In the genomic region with DNA sequence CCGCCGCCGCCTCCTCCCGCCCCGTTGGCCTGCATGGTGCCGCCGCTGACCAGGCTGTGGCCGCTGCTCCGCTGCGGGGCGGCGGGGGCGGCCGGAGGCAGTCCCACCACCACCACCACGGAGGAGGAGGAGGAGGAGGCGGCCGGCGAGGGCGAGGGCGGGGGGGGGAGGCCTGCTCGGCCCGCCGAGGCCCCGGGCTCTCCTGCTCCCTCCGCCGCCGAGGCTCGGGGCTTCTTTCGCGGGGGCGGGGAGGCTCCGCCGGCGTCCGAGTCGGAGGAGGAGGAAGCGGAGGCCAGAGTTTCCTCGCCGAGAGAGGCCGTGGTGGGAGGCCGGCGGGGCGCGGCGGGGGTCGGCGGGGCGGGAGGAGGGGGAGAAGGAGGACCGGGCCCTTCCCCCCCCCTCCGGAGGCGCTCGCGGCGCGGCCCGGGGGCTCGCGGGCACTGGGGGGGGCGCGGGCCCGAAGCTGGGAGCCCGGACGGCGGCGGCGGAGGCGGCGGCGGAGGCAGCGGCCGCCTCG, we compare ENCODE assay signal across 7 mouse cellular contexts. TPM values are rescaled to one million over a fixed set of nuclear protein-coding genes. Genes with fewer than 3 reads are reported as not detected.
DNase-seq lines count a peak whose midpoint lies in the region; ATAC-seq and TF ChIP-seq lines count a peak whose summit lies in the region.

No protein-coding gene starts in this region.

- no peak for TF ChIP-seq CTCF in kidney, postnatal 0 days (IDR thresholded peaks at IDR 0.05; ENCODE audit: low read depth)

- no peak for DNase-seq in neural tube, embryonic 11.5 days (ENCODE audit: low spot score)
- DNase-seq in neural tube, embryonic 10.5 days (ENCODE audit: extremely low spot score, low spot score): no peak
- peak; percentile 37 for DNase-seq in T-cell, adult 2 months (ENCODE audit: low spot score)
- DNase-seq in kidney, postnatal 0 days (ENCODE audit: low spot score): peak; percentile 44
- no peak for DNase-seq in layer of hippocampus, postnatal 36 days

- peak; percentile 43 for ATAC-seq in neural tube, embryonic 11.5 days (ENCODE audit: insufficient read depth, low FRiP score, low TSS enrichment)
- peak; percentile 52 for ATAC-seq in forebrain, embryonic 13.5 days
- ATAC-seq in kidney, postnatal 0 days (replicated peaks; ENCODE audit: low FRiP score, low read depth): peak; percentile 30
- ATAC-seq in midbrain, embryonic 13.5 days: peak; percentile 44

- H3K4me2 ChIP-seq in neural tube, embryonic 11.5 days (ENCODE audit: low read depth): peak overlapping the region; percentile 90
- peak overlapping the region; percentile 89 for H3K4me2 ChIP-seq in forebrain, embryonic 13.5 days
- peak overlapping the region; percentile 89 for H3K4me2 ChIP-seq in kidney, postnatal 0 days (ENCODE audit: low read length)
- peak overlapping the region; percentile 77 for H3K4me2 ChIP-seq in midbrain, embryonic 13.5 days (replicated peaks)

- H3K4me3 ChIP-seq in neural tube, embryonic 11.5 days (ENCODE audit: low read depth, low read length): peak overlapping the region; percentile 100
- peak overlapping the region; percentile 99 for H3K4me3 ChIP-seq in forebrain, embryonic 13.5 days
- peak overlapping the region; percentile 100 for H3K4me3 ChIP-seq in kidney, postnatal 0 days (replicated peaks; ENCODE audit: low read depth, low read length)
- peak overlapping the region; percentile 73 for H3K4me3 ChIP-seq in midbrain, embryonic 13.5 days (replicated peaks)

- WGBS in neural tube, embryonic 11.5 days: 0% methylated on average over 1 of the region's 72 CpGs
- WGBS in forebrain, embryonic 13.5 days: 3% methylated on average over 20 of the region's 72 CpGs
- under 1% methylated on average over 19 of the region's 72 CpGs for WGBS in kidney, postnatal 0 days
- 0% methylated on average over 14 of the region's 72 CpGs for WGBS in midbrain, embryonic 13.5 days

- H3K9ac ChIP-seq in neural tube, embryonic 11.5 days (ENCODE audit: low read length): peak overlapping the region; percentile 94
- peak overlapping the region; percentile 98 for H3K9ac ChIP-seq in forebrain, embryonic 13.5 days
- H3K9ac ChIP-seq in kidney, postnatal 0 days (ENCODE audit: low read depth, low read length): peak overlapping the region; percentile 99
- peak overlapping the region; percentile 97 for H3K9ac ChIP-seq in midbrain, embryonic 13.5 days (replicated peaks)

- no peaks in the 10 kb centered on the region for H3K9me3 ChIP-seq in neural tube, embryonic 11.5 days (ENCODE audit: control insufficient read depth, low read length)
- H3K9me3 ChIP-seq in forebrain, embryonic 13.5 days (replicated peaks): no peaks in the 10 kb centered on the region
- no peaks in the 10 kb centered on the region for H3K9me3 ChIP-seq in kidney, postnatal 0 days (replicated peaks; ENCODE audit: low read length)
- H3K9me3 ChIP-seq in midbrain, embryonic 13.5 days: no peaks in the 10 kb centered on the region

- H3K4me1 ChIP-seq in neural tube, embryonic 11.5 days (ENCODE audit: control insufficient read depth, insufficient read depth, low read length): peaks cover 13% of the 10 kb centered on the region
- peaks cover 27% of the 10 kb centered on the region for H3K4me1 ChIP-seq in forebrain, embryonic 13.5 days
- peaks cover 9% of the 10 kb centered on the region; the same call in 1 of the 2 replicates for H3K4me1 ChIP-seq in kidney, postnatal 0 days (replicated peaks; ENCODE audit: insufficient read depth, low read length)
- H3K4me1 ChIP-seq in midbrain, embryonic 13.5 days (replicated peaks): peaks cover 26% of the 10 kb centered on the region

- peak overlapping the region; percentile 77 for H3K27ac ChIP-seq in neural tube, embryonic 11.5 days (ENCODE audit: low read depth, low read length)
- peak overlapping the region; percentile 93 for H3K27ac ChIP-seq in forebrain, embryonic 13.5 days
- peak overlapping the region; percentile 98 for H3K27ac ChIP-seq in kidney, postnatal 0 days
- H3K27ac ChIP-seq in midbrain, embryonic 13.5 days: peak overlapping the region; percentile 95

- H3K27me3 ChIP-seq in neural tube, embryonic 11.5 days (ENCODE audit: control insufficient read depth, insufficient read depth, low read length): no peaks in the 10 kb centered on the region
- no peaks in the 10 kb centered on the region for H3K27me3 ChIP-seq in forebrain, embryonic 13.5 days
- no peaks in the 10 kb centered on the region for H3K27me3 ChIP-seq in kidney, postnatal 0 days (ENCODE audit: insufficient read depth, low read length)
- no peaks in the 10 kb centered on the region for H3K27me3 ChIP-seq in midbrain, embryonic 13.5 days

- H3K36me3 ChIP-seq in neural tube, embryonic 11.5 days (ENCODE audit: control insufficient read depth, insufficient read depth, low read length): peaks cover 4% of the 10 kb centered on the region
- H3K36me3 ChIP-seq in forebrain, embryonic 13.5 days (ENCODE audit: poor library complexity, severe bottlenecking): peaks cover 12% of the 10 kb centered on the region
- 0 out of 2 replicates have a peak, but pooled peaks cover 6% of the 10 kb centered on the region for H3K36me3 ChIP-seq in kidney, postnatal 0 days (ENCODE audit: insufficient read depth, low read length)
- peaks cover 8% of the 10 kb centered on the region for H3K36me3 ChIP-seq in midbrain, embryonic 13.5 days

RNA-seq across cellular contexts. Expression of gene Wdr26, which starts 0.3 kb away (rescaled TPM):
- polyA plus RNA-seq in neural tube, embryonic 11.5 days (2014; fragmentation: Nextera tagmentation; extraction: Ambion mirVana): 37.8 and 38.0 TPM in 2 replicates
- polyA plus RNA-seq in forebrain, embryonic 13.5 days (2015; fragmentation: Nextera tagmentation; extraction: Ambion mirVana): 44.7 and 45.2 TPM in 2 replicates
- 39.8 and 40.4 TPM in 2 replicates for polyA plus RNA-seq in kidney, postnatal 0 days (2015; fragmentation: Nextera tagmentation; extraction: Ambion mirVana)
- polyA plus RNA-seq in midbrain, embryonic 13.5 days (2015; fragmentation: Nextera tagmentation; extraction: Ambion mirVana): 47.2 and 51.7 TPM in 2 replicates
- 100 to 1,000 TPM; 119 to 122 TPM for total RNA-seq in layer of hippocampus, postnatal 36 days (2021)

Comparison
In these comparisons a context has a peak if more than half of its experiments do, and no peak if none do; other contexts are left out.
1. DNase-seq: peak in T-cell, adult 2 months (single experiment) and kidney, postnatal 0 days (single experiment); none in neural tube, embryonic 11.5 days (single experiment), neural tube, embryonic 10.5 days (single experiment) and layer of hippocampus, postnatal 36 days (0 of 2).
2. Peak in every context shown above with its lines, with median percentiles within 50 percentile points of each other: ATAC-seq, H3K27ac ChIP-seq, H3K4me2 ChIP-seq, H3K4me3 ChIP-seq and H3K9ac ChIP-seq.